Mouse (Mus musculus) neural tube, embryonic 15.5 days (tissue): ENCODE data around the gene Olfr993. TPM values are rescaled to one million over a fixed set of nuclear protein-coding genes. Genes with fewer than 3 reads are reported as not detected.

Experiments used
- ATAC-seq: fragments of 200-750 bp; cut with Nextera tagmentation; 2 replicates; pipeline ENCODE4 v1.8.0; 2017; ENCODE audit warnings: mild to moderate bottlenecking, moderate TSS enrichment, moderate library complexity; ENCODE audit not compliant: low FRiP score
- H3K27ac ChIP-seq: fragments of 300-500 bp; sonication (generic); replicated peaks from 2 replicates; pipeline ENCODE4 v1.5.1; 2015; ENCODE audit warnings: mild to moderate bottlenecking, inconsistent platforms
- H3K27me3 ChIP-seq: fragments of 300-500 bp; sonication (generic); replicated peaks from 2 replicates; pipeline ENCODE4 v1.6.1; 2015; ENCODE audit warnings: inconsistent platforms
- H3K36me3 ChIP-seq: fragments of 300-500 bp; sonication (generic); 2 replicates; pipeline ENCODE4 v1.6.1; 2015; ENCODE audit warnings: inconsistent platforms
- H3K4me1 ChIP-seq: fragments of 300-500 bp; sonication (generic); 2 replicates; pipeline ENCODE4 v1.6.1; 2015; ENCODE audit warnings: inconsistent platforms
- H3K4me2 ChIP-seq: fragments of 300-500 bp; sonication (generic); 2 replicates; pipeline ENCODE4 v1.6.1; 2015; ENCODE audit warnings: inconsistent platforms, mild to moderate bottlenecking, moderate library complexity
- H3K4me3 ChIP-seq: fragments of 300-500 bp; sonication (generic); replicated peaks from 2 replicates; pipeline ENCODE4 v1.5.1; 2015; ENCODE audit warnings: mild to moderate bottlenecking, inconsistent platforms
- H3K9ac ChIP-seq: fragments of 300-500 bp; sonication (generic); replicated peaks from 2 replicates; pipeline ENCODE4 v1.6.1; 2015; ENCODE audit warnings: mild to moderate bottlenecking, inconsistent platforms
- H3K9me3 ChIP-seq: fragments of 300-500 bp; sonication (generic); replicated peaks from 2 replicates; pipeline ENCODE4 v1.6.1; 2016; ENCODE audit warnings: inconsistent platforms
- WGBS: fragments of 180-500 bp; shearing (Covaris S2); methylation state at CpG from one replicate; pipeline ENCODE4 v1.1.7; 2015; ENCODE audit warnings: mixed read lengths; 5-methylcytosine and 5-hydroxymethylcytosine counted together
- polyA plus RNA-seq: library from polyadenylated mRNA; unstranded; fragments of >200 nt; fragmentation: Nextera tagmentation; extraction: Ambion mirVana; gene quantifications from 2 replicates; pipeline ENCODE4 v1.2.1, GENCODE M21; 2015

The Olfr993 gene
- polyA plus RNA-seq = not detected in 2 replicates

- no peaks in the 10 kb centered on the region for H3K27me3 ChIP-seq
These were observed at the start of gene Olfr993 for GRCm38 (mm10) chr2:85414777-85415176. Olfr993 (minus strand) TSS chr2:85414877.

DNA sequence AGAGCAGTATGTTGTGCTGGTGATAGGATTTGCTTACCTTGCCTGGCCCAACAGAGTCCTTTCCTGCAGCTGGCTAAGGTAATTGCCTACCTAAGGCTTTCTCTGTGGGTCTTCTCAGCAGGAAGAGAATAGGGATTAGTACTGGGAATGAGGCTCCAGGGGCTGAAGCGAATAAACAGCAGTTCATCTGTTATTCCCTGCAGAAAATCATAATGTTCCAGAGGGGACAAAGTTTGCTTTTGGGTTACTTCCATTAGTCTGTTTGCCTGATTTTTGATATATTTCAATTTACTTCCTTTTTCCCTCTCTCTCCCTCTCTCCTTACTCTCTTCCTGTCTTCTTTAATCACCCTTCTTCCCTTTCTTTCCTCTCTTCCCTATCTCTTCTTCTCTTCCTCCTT is 28.9 kb upstream of the Olfr993 start, which contains the start of gene Olfr995:
TSS of gene Olfr995 (minus strand) at position 101 of the 400 bp plus-strand sequence.
- Histone ChIP-seq H3K9ac (no peak within 1 kb of the TSS), H3K9me3 (no peaks in the 10 kb centered on the region), H3K27ac (no peak within 1 kb of the TSS), H3K27me3 (no peaks in the 10 kb centered on the region), H3K4me2 (no peak within 1 kb of the TSS), H3K4me1 (no peaks in the 10 kb centered on the region), H3K4me3 (no peak within 1 kb of the TSS), H3K36me3 (no peaks in the 10 kb centered on the region)
- WGBS = 29% methylated on average over 1 of the region's 1 CpGs
- ATAC-seq = no peak

More at GRCm38 (mm10) chr2:85414777-85415176, at the start of gene Olfr993:
- H3K4me3 ChIP-seq = no peak within 1 kb of the TSS
- H3K4me1 ChIP-seq = no peaks in the 10 kb centered on the region
- no peak within 1 kb of the TSS for H3K9ac ChIP-seq
- H3K27ac ChIP-seq = no peak within 1 kb of the TSS
- no peaks in the 10 kb centered on the region for H3K36me3 ChIP-seq
- no peak within 1 kb of the TSS for H3K4me2 ChIP-seq
- no peak for ATAC-seq
- no peaks in the 10 kb centered on the region for H3K9me3 ChIP-seq

DNA sequence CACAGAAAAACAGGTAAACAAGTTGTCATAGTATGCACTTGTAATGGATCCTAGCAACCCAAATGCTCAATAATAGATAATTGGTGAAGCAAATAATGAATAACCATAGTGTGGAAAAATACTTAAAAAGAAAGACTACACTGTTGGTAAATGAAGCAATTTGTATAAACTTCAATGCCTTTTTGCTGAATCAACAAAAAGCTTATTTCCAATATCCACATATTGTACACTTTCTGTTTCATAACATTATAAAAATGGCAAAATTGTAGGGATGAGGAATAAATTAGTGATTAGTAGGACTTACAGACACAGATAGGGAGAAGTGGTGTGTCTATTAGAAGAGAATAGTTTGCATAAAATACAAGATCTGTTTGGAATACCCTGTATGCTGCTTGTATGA is 27.9 kb upstream of the Olfr993 start:
- no peak overlapping the region for H3K4me2 ChIP-seq
- H3K9me3 ChIP-seq = no peaks in the 10 kb centered on the region
- no peak for ATAC-seq
- H3K36me3 ChIP-seq = no peaks in the 10 kb centered on the region
- no peak overlapping the region for H3K27ac ChIP-seq
- no peak overlapping the region for H3K4me3 ChIP-seq
- H3K27me3 ChIP-seq = no peaks in the 10 kb centered on the region
- H3K9ac ChIP-seq = no peak overlapping the region
- H3K4me1 ChIP-seq = no peaks in the 10 kb centered on the region

DNA sequence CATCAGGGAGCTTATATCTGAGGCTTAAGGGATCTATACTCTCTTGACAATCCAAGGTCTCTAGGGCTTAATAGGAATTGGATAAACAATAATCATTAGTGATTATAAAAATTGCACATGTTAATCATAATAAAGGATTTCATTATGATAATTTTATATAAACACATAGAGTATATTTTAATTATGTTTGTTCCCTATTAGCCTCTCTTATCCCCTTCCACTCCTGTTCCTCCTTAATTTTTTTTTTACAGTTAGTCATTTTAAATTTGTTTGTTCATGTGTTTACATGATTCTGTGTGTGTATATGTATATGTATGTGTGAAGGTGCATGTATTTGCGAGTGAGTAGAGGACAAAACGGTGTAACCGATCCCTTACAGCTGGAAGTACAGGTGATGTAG is 21.7 kb upstream of the Olfr993 start, which contains the start of gene Olfr994:
TSS of gene Olfr994 (minus strand) at position 101 of the 400 bp plus-strand sequence.
- H3K9me3 ChIP-seq = no peaks in the 10 kb centered on the region
- no peak within 1 kb of the TSS for H3K9ac ChIP-seq
- no peak for ATAC-seq
- 94% methylated on average over 3 of the region's 3 CpGs for WGBS
- H3K4me2 ChIP-seq = no peak within 1 kb of the TSS
- H3K4me3 ChIP-seq = no peak within 1 kb of the TSS
- H3K36me3 ChIP-seq = no peaks in the 10 kb centered on the region
- no peaks in the 10 kb centered on the region for H3K27me3 ChIP-seq
- no peaks in the 10 kb centered on the region for H3K4me1 ChIP-seq
- no peak within 1 kb of the TSS for H3K27ac ChIP-seq

DNA sequence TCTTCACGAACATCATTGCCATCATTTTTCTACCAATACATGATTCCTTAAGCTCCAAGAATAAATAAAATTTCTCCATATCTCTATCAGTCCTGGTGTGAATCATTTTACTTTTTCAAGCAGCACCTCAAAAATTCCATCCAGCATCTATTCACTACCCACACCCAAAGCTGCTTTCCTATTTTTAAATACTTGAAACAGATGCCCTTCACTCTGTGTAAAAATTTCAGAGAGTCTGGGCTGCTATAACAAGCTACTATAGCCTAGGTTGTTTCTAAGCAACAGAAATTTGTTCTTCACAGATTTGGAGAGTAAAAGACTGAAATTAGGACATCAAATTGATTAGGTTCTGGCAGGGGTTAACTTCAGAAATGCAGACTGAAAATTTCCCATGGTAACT is 11.2 kb upstream of the Olfr993 start:
- Histone ChIP-seq H3K9me3 (no peaks in the 10 kb centered on the region), H3K4me1 (no peaks in the 10 kb centered on the region), H3K27me3 (no peaks in the 10 kb centered on the region), H3K36me3 (no peaks in the 10 kb centered on the region), H3K27ac (no peak overlapping the region), H3K4me3 (no peak overlapping the region), H3K9ac (no peak overlapping the region), H3K4me2 (no peak overlapping the region)
- ATAC-seq = no peak
- 92% methylated on average over 1 of the region's 1 CpGs for WGBS

- Histone ChIP-seq H3K4me1 (no peaks in the 10 kb centered on the region), H3K27me3 (no peaks in the 10 kb centered on the region), H3K9me3 (no peaks in the 10 kb centered on the region), H3K4me3 (no peak within 1 kb of the TSS), H3K36me3 (no peaks in the 10 kb centered on the region), H3K9ac (no peak within 1 kb of the TSS), H3K27ac (no peak within 1 kb of the TSS), H3K4me2 (no peak within 1 kb of the TSS)
- 59% methylated on average over 2 of the region's 2 CpGs for WGBS
- ATAC-seq = no peak
These were observed 5.3 kb downstream of the Olfr993 start, which contains the start of gene Olfr992 for GRCm38 (mm10) chr2:85409369-85409768. Olfr992 (minus strand) TSS chr2:85409469.

Other genes with a start within 250 kb of the Olfr993 start
- gene Lrrc55, start 217.7 kb downstream of the Olfr993 start, polyA plus RNA-seq = 9.5 and 9.6 TPM in 2 replicates
- not detected in 2 replicates for gene Olfr987, start 75.6 kb downstream of the Olfr993 start, polyA plus RNA-seq
- not detected in 2 replicates for gene Olfr988, start 51.6 kb downstream of the Olfr993 start, polyA plus RNA-seq
- gene Olfr992, start 5.4 kb downstream of the Olfr993 start, polyA plus RNA-seq = not detected in 2 replicates
- gene Olfr994, start 21.6 kb upstream of the Olfr993 start, polyA plus RNA-seq = not detected in 2 replicates
- gene Olfr995, start 28.8 kb upstream of the Olfr993 start, polyA plus RNA-seq = not detected in 2 replicates
- gene 4833423E24Rik, start 104.1 kb upstream of the Olfr993 start, polyA plus RNA-seq = 0.29 and 0.88 TPM in 2 replicates
- not detected in 2 replicates for gene Olfr996, start 164.3 kb upstream of the Olfr993 start, polyA plus RNA-seq
- not detected in 2 replicates for gene Olfr998, start 174.1 kb upstream of the Olfr993 start, polyA plus RNA-seq
- not detected in 2 replicates for gene Olfr1000, start 197.0 kb upstream of the Olfr993 start, polyA plus RNA-seq
- not detected in 2 replicates for gene Olfr1002, start 235.8 kb upstream of the Olfr993 start, polyA plus RNA-seq
- not detected in 2 replicates for gene Olfr154, start 249.6 kb upstream of the Olfr993 start, polyA plus RNA-seq